Mouse (Mus musculus) hindbrain, embryonic 16.5 days (tissue): ENCODE data around the gene Rhbdd1. TPM values are rescaled to one million over a fixed set of nuclear protein-coding genes. Genes with fewer than 3 reads are reported as not detected.

ENCODE experiments used
- ATAC-seq: fragments of 200-750 bp; cut with Nextera tagmentation; 2 replicates; pipeline ENCODE4 v1.8.0; 2017; ENCODE audit warnings: moderate TSS enrichment, moderate library complexity
- H3K27ac ChIP-seq: fragments of 300-500 bp; sonication (generic); 2 replicates; pipeline ENCODE4 v1.5.1; 2014; ENCODE audit warnings: low read depth, mild to moderate bottlenecking, control low read depth, low read length, moderate library complexity
- H3K27me3 ChIP-seq: fragments of 300-500 bp; sonication (generic); replicated peaks from 2 replicates; pipeline ENCODE4 v1.6.1; 2014; ENCODE audit warnings: low read length; ENCODE audit not compliant: control insufficient read depth, insufficient read depth
- H3K36me3 ChIP-seq: fragments of 300-500 bp; sonication (generic); 2 replicates; pipeline ENCODE4 v1.6.1; 2014; ENCODE audit warnings: mild to moderate bottlenecking, low read length, moderate library complexity, mixed read lengths; ENCODE audit not compliant: control insufficient read depth, insufficient read depth
- H3K4me1 ChIP-seq: fragments of 300-500 bp; sonication (generic); 2 replicates; pipeline ENCODE4 v1.6.1; 2014; ENCODE audit warnings: low read depth, low read length; ENCODE audit not compliant: control insufficient read depth, insufficient read depth
- H3K4me2 ChIP-seq: fragments of 300-500 bp; sonication (generic); 2 replicates; pipeline ENCODE4 v1.6.1; 2014; ENCODE audit warnings: mild to moderate bottlenecking, low read length, control low read depth, moderate library complexity
- H3K4me3 ChIP-seq: fragments of 300-500 bp; sonication (generic); 2 replicates; pipeline ENCODE4 v1.5.1; 2014; ENCODE audit warnings: mild to moderate bottlenecking, low read length, control low read depth, moderate library complexity
- H3K9ac ChIP-seq: fragments of 300-500 bp; sonication (generic); 2 replicates; pipeline ENCODE4 v1.6.1; 2014; ENCODE audit warnings: low read depth, mild to moderate bottlenecking, control low read depth, low read length, moderate library complexity
- H3K9me3 ChIP-seq: fragments of 300-500 bp; sonication (generic); 2 replicates; pipeline ENCODE4 v1.6.1; 2014; ENCODE audit warnings: mild to moderate bottlenecking, low read length, moderate library complexity; ENCODE audit not compliant: control insufficient read depth
- WGBS: fragments of 180-500 bp; shearing (Covaris S2); extraction: QIAGEN DNeasy Blood & Tissue Kit; methylation state at CpG from one replicate; pipeline ENCODE4 v1.1.7; 2014; 5-methylcytosine and 5-hydroxymethylcytosine counted together
- polyA plus RNA-seq: library from polyadenylated mRNA; unstranded; fragments of >200 nt; fragmentation: Nextera tagmentation; extraction: Ambion mirVana; gene quantifications from 2 replicates; pipeline ENCODE4 v1.2.1, GENCODE M21; 2015

Gene Rhbdd1
- polyA plus RNA-seq, 1 experiment from 2014 or later, result 3.8 TPM

GRCm38 (mm10) chr1:82284403-82284802, 31.8 kb upstream of the Rhbdd1 start:
- H3K4me2 ChIP-seq, result peak overlapping the region; percentile 83
- peak overlapping the region; percentile 93 for H3K27ac ChIP-seq
- WGBS, result 14% methylated on average over 4 of the region's 4 CpGs
- ATAC-seq, result no peak
- peaks cover 47% of the 10 kb centered on the region for H3K4me1 ChIP-seq
- peak overlapping the region; percentile 54 for H3K4me3 ChIP-seq
- H3K9ac ChIP-seq, result peak overlapping the region; percentile 76
- H3K27me3 ChIP-seq, result no peaks in the 10 kb centered on the region
- peaks cover 7% of the 10 kb centered on the region; the same call in 1 of the 2 replicates for H3K36me3 ChIP-seq
- H3K9me3 ChIP-seq, result no peaks in the 10 kb centered on the region

- Histone ChIP-seq H3K27me3 (no peaks in the 10 kb centered on the region), H3K36me3 (peaks cover 7% of the 10 kb centered on the region; the same call in 1 of the 2 replicates), H3K4me1 (peaks cover 51% of the 10 kb centered on the region), H3K4me3 (peak overlapping the region; percentile 50), H3K27ac (peak overlapping the region; percentile 49), H3K9me3 (no peaks in the 10 kb centered on the region), H3K9ac (peak overlapping the region; percentile 65), H3K4me2 (peak overlapping the region; percentile 83)
- no peak for ATAC-seq
- WGBS, result 13% methylated on average over 5 of the region's 5 CpGs
These were observed 30.6 kb upstream of the Rhbdd1 start for GRCm38 (mm10) chr1:82285461-82286189.

DNA sequence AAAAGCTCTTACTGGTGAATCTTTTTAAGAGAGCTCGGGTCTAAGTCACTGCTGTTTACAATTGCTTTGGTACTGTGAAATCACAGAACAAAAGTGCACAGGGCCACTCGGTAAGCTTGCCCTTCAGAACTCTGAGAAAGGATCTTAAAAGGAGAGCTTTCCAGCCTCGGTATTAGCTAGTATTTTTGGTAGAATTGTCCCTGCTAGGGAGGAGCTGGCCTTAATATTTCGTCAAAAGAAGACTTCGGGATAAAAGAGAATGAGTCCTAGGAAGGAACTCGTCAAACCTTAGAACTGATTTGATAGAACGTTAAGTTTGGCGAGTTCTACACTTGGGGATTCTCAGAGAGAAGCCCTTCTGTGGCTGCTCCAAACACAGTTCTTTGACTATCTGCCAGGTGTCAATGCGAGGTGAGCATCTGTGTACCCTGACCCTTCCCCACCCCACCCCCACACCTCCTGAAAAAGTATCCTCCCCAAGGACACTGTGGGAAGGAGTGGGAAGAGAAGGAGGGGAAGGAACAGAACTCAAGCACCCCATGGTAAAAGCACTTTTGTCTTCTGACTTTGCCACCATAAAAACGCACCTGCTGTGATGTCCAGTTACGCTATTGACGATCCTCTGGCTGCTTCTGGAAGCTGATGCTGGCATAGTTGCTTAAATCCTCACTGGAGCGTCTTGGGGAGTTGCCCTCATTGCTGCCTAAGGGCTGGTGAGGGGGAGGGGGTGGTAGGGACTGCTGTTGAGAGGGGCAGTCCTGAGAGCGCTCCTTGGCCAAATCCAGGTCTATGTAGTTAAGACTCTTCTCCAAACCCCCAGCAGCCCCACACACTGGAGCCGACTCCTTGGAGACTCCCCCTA, 29.8 kb upstream of the Rhbdd1 start:
- Histone ChIP-seq H3K4me1 (peaks cover 51% of the 10 kb centered on the region), H3K9ac (peak overlapping the region; percentile 65), H3K4me2 (peak overlapping the region; percentile 83), H3K9me3 (no peaks in the 10 kb centered on the region), H3K27me3 (no peaks in the 10 kb centered on the region), H3K4me3 (peak overlapping the region; percentile 50), H3K36me3 (peaks cover 7% of the 10 kb centered on the region; the same call in 1 of the 2 replicates), H3K27ac (peak overlapping the region; percentile 49)
- 14% methylated on average over 15 of the region's 15 CpGs for WGBS
- no peak for ATAC-seq

- H3K9ac ChIP-seq, result peak overlapping the region; percentile 65
- peak overlapping the region; percentile 50 for H3K4me3 ChIP-seq
- no peak for ATAC-seq
- peaks cover 7% of the 10 kb centered on the region; the same call in 1 of the 2 replicates for H3K36me3 ChIP-seq
- H3K4me2 ChIP-seq, result peak overlapping the region; percentile 83
- peaks cover 51% of the 10 kb centered on the region for H3K4me1 ChIP-seq
- WGBS, result 53% methylated on average over 22 of the region's 22 CpGs
- no peaks in the 10 kb centered on the region for H3K9me3 ChIP-seq
- no peaks in the 10 kb centered on the region for H3K27me3 ChIP-seq
- peak overlapping the region; percentile 44 for H3K27ac ChIP-seq
These were observed 29.0 kb upstream of the Rhbdd1 start for GRCm38 (mm10) chr1:82287052-82287775.

DNA sequence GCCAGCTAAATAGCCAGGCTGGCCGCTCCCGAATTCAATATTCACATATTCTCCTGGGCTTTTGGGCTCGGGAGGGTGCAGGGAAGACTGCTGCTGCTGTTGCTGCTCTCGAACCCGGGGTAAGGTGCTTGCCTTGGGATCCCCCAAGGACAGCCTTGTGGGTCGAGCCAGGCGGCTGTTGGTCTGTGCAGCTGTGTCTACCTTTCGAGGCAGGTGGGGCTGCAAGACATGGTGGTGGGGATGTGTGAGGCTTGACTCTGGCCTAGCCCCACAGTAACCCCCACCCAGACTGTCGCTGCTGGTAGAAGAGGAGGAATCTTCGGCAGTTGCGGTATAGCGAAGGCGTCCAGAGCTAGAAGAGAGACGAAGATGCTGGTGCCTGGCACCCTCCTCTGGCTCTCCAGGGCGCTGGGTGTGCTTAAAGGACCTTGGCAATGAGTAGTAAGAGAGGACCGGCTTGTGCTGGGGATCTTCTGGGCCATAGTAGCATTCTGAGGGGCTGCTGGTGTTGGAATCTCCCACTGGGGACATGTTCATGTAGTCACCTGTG, 28.4 kb upstream of the Rhbdd1 start:
- ATAC-seq, result no peak
- Histone ChIP-seq H3K27me3 (no peaks in the 10 kb centered on the region), H3K9me3 (no peaks in the 10 kb centered on the region), H3K36me3 (peaks cover 7% of the 10 kb centered on the region; the same call in 1 of the 2 replicates), H3K4me3 (peak overlapping the region; percentile 50), H3K4me2 (peak overlapping the region; percentile 83), H3K27ac (peak overlapping the region; percentile 12; the same call in 1 of the 2 replicates), H3K9ac (peak overlapping the region; percentile 65), H3K4me1 (peaks cover 48% of the 10 kb centered on the region)
- WGBS, result 85% methylated on average over 16 of the region's 16 CpGs

- no peak overlapping the region for H3K27ac ChIP-seq
- 83% methylated on average over 18 of the region's 18 CpGs for WGBS
- no peaks in the 10 kb centered on the region for H3K9me3 ChIP-seq
- H3K36me3 ChIP-seq, result peaks cover 7% of the 10 kb centered on the region; the same call in 1 of the 2 replicates
- peak overlapping the region; percentile 50 for H3K4me3 ChIP-seq
- no peaks in the 10 kb centered on the region for H3K27me3 ChIP-seq
- ATAC-seq, result no peak
- H3K4me2 ChIP-seq, result peak overlapping the region; percentile 83
- H3K9ac ChIP-seq, result peak overlapping the region; percentile 22; the same call in 1 of the 2 replicates
- peaks cover 51% of the 10 kb centered on the region for H3K4me1 ChIP-seq
These were observed 27.7 kb upstream of the Rhbdd1 start for GRCm38 (mm10) chr1:82288421-82288990.

- Histone ChIP-seq H3K9me3 (no peaks in the 10 kb centered on the region), H3K36me3 (peaks cover 7% of the 10 kb centered on the region; the same call in 1 of the 2 replicates), H3K4me2 (peak overlapping the region; percentile 83), H3K9ac (peak overlapping the region; percentile 96), H3K27me3 (no peaks in the 10 kb centered on the region), H3K4me3 (peak overlapping the region; percentile 79), H3K27ac (peak overlapping the region; percentile 99), H3K4me1 (peaks cover 46% of the 10 kb centered on the region)
- WGBS, result 66% methylated on average over 35 of the region's 35 CpGs
- ATAC-seq, result no peak
These were observed 26.9 kb upstream of the Rhbdd1 start for GRCm38 (mm10) chr1:82289116-82289989.
